Mouse (Mus musculus) spleen, adult 2 months (tissue): ENCODE results near the gene Glcci1.

Experiments used
- CTCF ChIP-seq: fragments of 200-500 bp; IDR thresholded peaks from 2 replicates; pipeline ENCODE4 v1.5.1; 2011; ENCODE audit warnings: mild to moderate bottlenecking, inconsistent platforms; ENCODE audit not compliant: insufficient read depth, insufficient read length, insufficient replicate concordance; ENCODE audit errors: extremely low read depth
- POLR2A ChIP-seq: fragments of 200-500 bp; IDR thresholded peaks from 2 replicates; pipeline ENCODE4 v1.6.1; 2011; ENCODE audit warnings: low read depth, low read length, inconsistent platforms

GRCm38 (mm10) chr6:8484437-8485275 lies 24.7 kb upstream of the Glcci1 start:
- no peak for TF ChIP-seq CTCF
- TF ChIP-seq POLR2A: no peak
